In genomic region chr8:57361003-57361805, GRCm38 (mm10) we compare ENCODE assay signal across 12 mouse cellular contexts. TPM values are rescaled to one million over a fixed set of nuclear protein-coding genes. Genes with fewer than 3 reads are reported as not detected.
DNase-seq lines count a peak whose midpoint lies in the region; ATAC-seq and TF ChIP-seq lines count a peak whose summit lies in the region.
"Had no signal": no experiment of that assay in that cellular context is flagged by ENCODE, and none has a peak within 500 bp of the region (broad histone marks: within the 10 kb centered on the region; RNA-seq: fewer than 3 reads in every experiment).

No protein-coding gene starts in this region.

- H3K27ac ChIP-seq in hindbrain, postnatal 0 days = no peak overlapping the region; the same call in 1 of the 2 replicates
- no peak overlapping the region for H3K27ac ChIP-seq in hindbrain, embryonic 12.5 days
- H3K27ac ChIP-seq in lung, postnatal 0 days (ENCODE audit: low read length) = 0 out of 2 replicates have a peak overlapping the region, but pooled peaks have one; percentile 43

- peak; percentile 66; the same call in 1 of the 2 replicates for ATAC-seq in hindbrain, postnatal 0 days
- no peak for ATAC-seq in hindbrain, embryonic 12.5 days (ENCODE audit: low FRiP score)
- peak; percentile 79 for ATAC-seq in lung, postnatal 0 days

- TF ChIP-seq CTCF in hindbrain, postnatal 0 days (IDR thresholded peaks at IDR 0.05; ENCODE audit: low read depth) = no peak
- no peak for TF ChIP-seq CTCF in lung, postnatal 0 days (IDR thresholded peaks at IDR 0.05)

- 60% methylated on average over 8 of the region's 8 CpGs for WGBS in hindbrain, postnatal 0 days
- WGBS in hindbrain, embryonic 12.5 days = 82% methylated on average over 8 of the region's 8 CpGs
- 44% methylated on average over 8 of the region's 8 CpGs for WGBS in lung, postnatal 0 days

- no peaks in the 10 kb centered on the region for H3K9me3 ChIP-seq in hindbrain, postnatal 0 days (ENCODE audit: low read length)
- no peaks in the 10 kb centered on the region for H3K9me3 ChIP-seq in hindbrain, embryonic 12.5 days (replicated peaks)
- H3K9me3 ChIP-seq in lung, postnatal 0 days (ENCODE audit: low read length) = no peaks in the 10 kb centered on the region

- no peaks in the 10 kb centered on the region for H3K36me3 ChIP-seq in hindbrain, postnatal 0 days (ENCODE audit: insufficient read depth, low read length)
- no peaks in the 10 kb centered on the region for H3K36me3 ChIP-seq in hindbrain, embryonic 12.5 days
- H3K36me3 ChIP-seq in lung, postnatal 0 days (ENCODE audit: insufficient read depth, low read length) = no peaks in the 10 kb centered on the region

- H3K9ac ChIP-seq in hindbrain, postnatal 0 days (replicated peaks; ENCODE audit: low read length) = no peak overlapping the region
- no peak overlapping the region for H3K9ac ChIP-seq in hindbrain, embryonic 12.5 days
- no peak overlapping the region for H3K9ac ChIP-seq in lung, postnatal 0 days (replicated peaks; ENCODE audit: low read depth)

- TF ChIP-seq EP300 in lung, postnatal 0 days (IDR thresholded peaks at IDR 0.05) = no peak

- no peak overlapping the region for H3K4me3 ChIP-seq in hindbrain, postnatal 0 days (ENCODE audit: low read length)
- H3K4me3 ChIP-seq in hindbrain, embryonic 12.5 days = no peak overlapping the region
- no peak overlapping the region for H3K4me3 ChIP-seq in lung, postnatal 0 days (ENCODE audit: low read depth, low read length)
- H3K4me3 ChIP-seq: megakaryocyte, embryonic 14.5 days had no signal

- DNase-seq in hindbrain, postnatal 0 days (ENCODE audit: low spot score) = peak; percentile 31
- peak; percentile 81 for DNase-seq in heart, adult 8-10 months (ENCODE audit: low spot score)
- DNase-seq in heart, postnatal 4 days = peak; percentile 81
- peak; percentile 83 for DNase-seq in lung, postnatal 0 days (ENCODE audit: low spot score)
- DNase-seq in right cerebral cortex, postnatal 25 days = no peak
- DNase-seq in layer of hippocampus, adult 9-10 months (ENCODE audit: low spot score) = no peak
- DNase-seq in frontal cortex, postnatal 10 days (ENCODE audit: low spot score in 2 of 2) = no peak
- DNase-seq: cerebellum, postnatal 36 days; right cerebral cortex, postnatal 14 days had no signal

- no peaks in the 10 kb centered on the region for H3K27me3 ChIP-seq in hindbrain, postnatal 0 days (ENCODE audit: insufficient read depth, low read length)
- H3K27me3 ChIP-seq in hindbrain, embryonic 12.5 days = 0 out of 2 replicates have a peak, but pooled peaks cover 2% of the 10 kb centered on the region
- no peaks in the 10 kb centered on the region for H3K27me3 ChIP-seq in lung, postnatal 0 days (replicated peaks; ENCODE audit: insufficient read depth, low read length)

- H3K4me1 ChIP-seq in hindbrain, postnatal 0 days (ENCODE audit: insufficient read depth, low read length) = no peaks in the 10 kb centered on the region
- no peaks in the 10 kb centered on the region for H3K4me1 ChIP-seq in hindbrain, embryonic 12.5 days
- no peaks in the 10 kb centered on the region for H3K4me1 ChIP-seq in lung, postnatal 0 days (ENCODE audit: insufficient read depth, low read depth, low read length)
- H3K4me1 ChIP-seq: megakaryocyte, embryonic 14.5 days had no signal

- no peak overlapping the region for H3K4me2 ChIP-seq in hindbrain, postnatal 0 days (ENCODE audit: low read depth, low read length)
- H3K4me2 ChIP-seq in hindbrain, embryonic 12.5 days (replicated peaks) = no peak overlapping the region
- no peak overlapping the region for H3K4me2 ChIP-seq in lung, postnatal 0 days (replicated peaks; ENCODE audit: low read depth, low read length)

RNA-seq across cellular contexts. Expression of gene Hand2, which starts 40.4 kb away (rescaled TPM):
- total RNA-seq in hindbrain, postnatal 0 days (2014; rRNA removed) = not detected in 2 replicates
- polyA plus RNA-seq in hindbrain, postnatal 0 days (2015; fragmentation: Nextera tagmentation; extraction: Ambion mirVana) = not detected in 2 replicates
- not detected in 2 replicates for polyA plus RNA-seq in hindbrain, embryonic 12.5 days (2016; fragmentation: Nextera tagmentation; extraction: Ambion mirVana)
- total RNA-seq in heart, adult 8-10 months (2022) = 10 to 100 TPM; 43.0 to 58.5 (median 52.6) TPM
- total RNA-seq in heart, postnatal 4 days (2021) = 10 to 100 TPM; 62.1 to 69.6 TPM
- polyA plus RNA-seq in lung, postnatal 0 days (2015; fragmentation: Nextera tagmentation; extraction: Ambion mirVana) = 0.12 and 0.14 TPM in 2 replicates
- total RNA-seq: left cerebral cortex, postnatal 14 days had no signal

Comparison
In these comparisons a context has a peak if more than half of its experiments do, and no peak if none do; other contexts are left out.
1. DNase-seq: peak in hindbrain, postnatal 0 days (single experiment), heart, adult 8-10 months (single experiment), heart, postnatal 4 days (single experiment) and lung, postnatal 0 days (single experiment); none in right cerebral cortex, postnatal 25 days (single experiment), layer of hippocampus, adult 9-10 months (single experiment) and frontal cortex, postnatal 10 days (0 of 2).
2. RNA of gene Hand2, which starts 40.4 kb away (total RNA-seq): 62.1 to 69.6 TPM in heart, postnatal 4 days and 43.0 to 58.5 TPM in heart, adult 8-10 months; not detected in hindbrain, postnatal 0 days; every median in the first group is over 10 times any median in the second.